Mouse (Mus musculus): ENCODE results near the gene Dhx58. TPM values are rescaled to one million over a fixed set of nuclear protein-coding genes. Genes with fewer than 3 reads are reported as not detected.

Dhx58 gene
- polyA plus RNA-seq, 1 experiment from 2014 or later = 3.4 TPM

- 59% methylated on average over 4 of the region's 4 CpGs for WGBS
- Histone ChIP-seq H3K9ac (replicated peaks; ENCODE audit: low read depth, low read length) (no peak overlapping the region), H3K36me3 (ENCODE audit: control insufficient read depth, insufficient read depth, low read length) (peaks cover 40% of the 10 kb centered on the region), H3K9me3 (ENCODE audit: control insufficient read depth, low read depth, low read length) (no peaks in the 10 kb centered on the region), H3K4me1 (ENCODE audit: control insufficient read depth, insufficient read depth, low read length) (peaks cover 14% of the 10 kb centered on the region), H3K4me3 (ENCODE audit: low read depth, low read length) (no peak overlapping the region), H3K27ac (ENCODE audit: low read length) (no peak overlapping the region; the same call in 1 of the 2 replicates), H3K27me3 (ENCODE audit: control insufficient read depth, insufficient read depth, low read length) (no peaks in the 10 kb centered on the region), H3K4me2 (replicated peaks; ENCODE audit: low read depth, low read length) (peak overlapping the region; percentile 53)
- no peak for ATAC-seq (ENCODE audit: insufficient number of reproducible peaks, insufficient read depth, low FRiP score, low read depth)
These were observed 9.1 kb upstream of the Dhx58 start for GRCm38 (mm10) chr11:100713174-100713573.

- H3K36me3 ChIP-seq (ENCODE audit: control insufficient read depth, insufficient read depth, low read length) = peaks cover 44% of the 10 kb centered on the region
- peak within 1 kb of the TSS; percentile 74 for H3K9ac ChIP-seq (replicated peaks; ENCODE audit: low read depth, low read length)
- peak; percentile 86 for ATAC-seq (ENCODE audit: insufficient number of reproducible peaks, insufficient read depth, low FRiP score, low read depth)
These were observed 7.9 kb upstream of the Dhx58 start, which contains the start of gene Kat2a for GRCm38 (mm10) chr11:100711783-100712615. Gene Kat2a (minus strand): TSS chr11:100712465.

GRCm38 (mm10) chr11:100710977-100711376, 6.9 kb upstream of the Dhx58 start:
- 70% methylated on average over 4 of the region's 4 CpGs for WGBS
- Histone ChIP-seq H3K9me3 (ENCODE audit: control insufficient read depth, low read depth, low read length) (no peaks in the 10 kb centered on the region), H3K27ac (ENCODE audit: low read length) (no peak overlapping the region), H3K4me1 (ENCODE audit: control insufficient read depth, insufficient read depth, low read length) (peaks cover 14% of the 10 kb centered on the region), H3K9ac (replicated peaks; ENCODE audit: low read depth, low read length) (no peak overlapping the region), H3K36me3 (ENCODE audit: control insufficient read depth, insufficient read depth, low read length) (peaks cover 44% of the 10 kb centered on the region), H3K4me3 (ENCODE audit: low read depth, low read length) (no peak overlapping the region), H3K4me2 (replicated peaks; ENCODE audit: low read depth, low read length) (peak overlapping the region; percentile 42; the same call in 1 of the 2 replicates), H3K27me3 (ENCODE audit: control insufficient read depth, insufficient read depth, low read length) (no peaks in the 10 kb centered on the region)
- ATAC-seq (ENCODE audit: insufficient number of reproducible peaks, insufficient read depth, low FRiP score, low read depth) = no peak

More at GRCm38 (mm10) chr11:100711783-100712615, 7.9 kb upstream of the Dhx58 start, which contains the start of gene Kat2a:
- Histone ChIP-seq H3K27me3 (ENCODE audit: control insufficient read depth, insufficient read depth, low read length) (no peaks in the 10 kb centered on the region), H3K4me1 (ENCODE audit: control insufficient read depth, insufficient read depth, low read length) (peaks cover 14% of the 10 kb centered on the region), H3K9me3 (ENCODE audit: control insufficient read depth, low read depth, low read length) (no peaks in the 10 kb centered on the region), H3K4me2 (replicated peaks; ENCODE audit: low read depth, low read length) (peak within 1 kb of the TSS; percentile 53), H3K27ac (ENCODE audit: low read length) (peak within 1 kb of the TSS; percentile 74; the same call in 1 of the 2 replicates), H3K4me3 (ENCODE audit: low read depth, low read length) (peak within 1 kb of the TSS; percentile 86)
- WGBS = 2% methylated on average over 48 of the region's 48 CpGs

GRCm38 (mm10) chr11:100710528-100710927, 6.5 kb upstream of the Dhx58 start:
- Histone ChIP-seq H3K36me3 (ENCODE audit: control insufficient read depth, insufficient read depth, low read length) (peaks cover 44% of the 10 kb centered on the region), H3K9ac (replicated peaks; ENCODE audit: low read depth, low read length) (no peak overlapping the region), H3K4me2 (replicated peaks; ENCODE audit: low read depth, low read length) (no peak overlapping the region), H3K27ac (ENCODE audit: low read length) (no peak overlapping the region), H3K9me3 (ENCODE audit: control insufficient read depth, low read depth, low read length) (no peaks in the 10 kb centered on the region), H3K4me1 (ENCODE audit: control insufficient read depth, insufficient read depth, low read length) (peaks cover 14% of the 10 kb centered on the region), H3K27me3 (ENCODE audit: control insufficient read depth, insufficient read depth, low read length) (no peaks in the 10 kb centered on the region), H3K4me3 (ENCODE audit: low read depth, low read length) (no peak overlapping the region)
- WGBS = 90% methylated on average over 15 of the region's 15 CpGs
- ATAC-seq (ENCODE audit: insufficient number of reproducible peaks, insufficient read depth, low FRiP score, low read depth) = no peak

- peaks cover 13% of the 10 kb centered on the region for H3K4me1 ChIP-seq (ENCODE audit: control insufficient read depth, insufficient read depth, low read length)
- no peak for ATAC-seq (ENCODE audit: insufficient number of reproducible peaks, insufficient read depth, low FRiP score, low read depth)
- H3K9me3 ChIP-seq (ENCODE audit: control insufficient read depth, low read depth, low read length) = no peaks in the 10 kb centered on the region
- H3K27ac ChIP-seq (ENCODE audit: low read length) = no peak overlapping the region
- H3K27me3 ChIP-seq (ENCODE audit: control insufficient read depth, insufficient read depth, low read length) = no peaks in the 10 kb centered on the region
- WGBS = 91% methylated on average over 9 of the region's 9 CpGs
- peaks cover 48% of the 10 kb centered on the region for H3K36me3 ChIP-seq (ENCODE audit: control insufficient read depth, insufficient read depth, low read length)
- H3K4me2 ChIP-seq (replicated peaks; ENCODE audit: low read depth, low read length) = no peak overlapping the region
- no peak overlapping the region for H3K9ac ChIP-seq (replicated peaks; ENCODE audit: low read depth, low read length)
- no peak overlapping the region for H3K4me3 ChIP-seq (ENCODE audit: low read depth, low read length)
These were observed 5.2 kb upstream of the Dhx58 start for GRCm38 (mm10) chr11:100709201-100709810.

GRCm38 (mm10) chr11:100705095-100705747, 1.1 kb upstream of the Dhx58 start:
- ATAC-seq (ENCODE audit: insufficient number of reproducible peaks, insufficient read depth, low FRiP score, low read depth) = no peak
- WGBS = 93% methylated on average over 23 of the region's 23 CpGs
- no peak overlapping the region for H3K9ac ChIP-seq (replicated peaks; ENCODE audit: low read depth, low read length)

GRCm38 (mm10) chr11:100703366-100703765, 705 bp downstream of the Dhx58 start:
- Histone ChIP-seq H3K27me3 (ENCODE audit: control insufficient read depth, insufficient read depth, low read length) (no peaks in the 10 kb centered on the region), H3K27ac (ENCODE audit: low read length) (no peak overlapping the region), H3K9me3 (ENCODE audit: control insufficient read depth, low read depth, low read length) (no peaks in the 10 kb centered on the region), H3K36me3 (ENCODE audit: control insufficient read depth, insufficient read depth, low read length) (peaks cover 35% of the 10 kb centered on the region), H3K4me2 (replicated peaks; ENCODE audit: low read depth, low read length) (0 out of 2 replicates have a peak overlapping the region, but pooled peaks have one; percentile 33), H3K9ac (replicated peaks; ENCODE audit: low read depth, low read length) (no peak overlapping the region), H3K4me3 (ENCODE audit: low read depth, low read length) (no peak overlapping the region), H3K4me1 (ENCODE audit: control insufficient read depth, insufficient read depth, low read length) (peaks cover 3% of the 10 kb centered on the region; the same call in 1 of the 2 replicates)
- no peak for ATAC-seq (ENCODE audit: insufficient number of reproducible peaks, insufficient read depth, low FRiP score, low read depth)
- WGBS = 60% methylated on average over 11 of the region's 11 CpGs

More at GRCm38 (mm10) chr11:100705095-100705747, 1.1 kb upstream of the Dhx58 start:
- Histone ChIP-seq H3K27me3 (ENCODE audit: control insufficient read depth, insufficient read depth, low read length) (no peaks in the 10 kb centered on the region), H3K36me3 (ENCODE audit: control insufficient read depth, insufficient read depth, low read length) (peaks cover 46% of the 10 kb centered on the region), H3K4me1 (ENCODE audit: control insufficient read depth, insufficient read depth, low read length) (peaks cover 3% of the 10 kb centered on the region; the same call in 1 of the 2 replicates), H3K4me3 (ENCODE audit: low read depth, low read length) (no peak overlapping the region), H3K27ac (ENCODE audit: low read length) (no peak overlapping the region), H3K9me3 (ENCODE audit: control insufficient read depth, low read depth, low read length) (no peaks in the 10 kb centered on the region), H3K4me2 (replicated peaks; ENCODE audit: low read depth, low read length) (no peak overlapping the region)

- no peak overlapping the region for H3K4me3 ChIP-seq (ENCODE audit: low read depth, low read length)
- ATAC-seq (ENCODE audit: insufficient number of reproducible peaks, insufficient read depth, low FRiP score, low read depth) = no peak
- WGBS = 38% methylated on average over 7 of the region's 7 CpGs
These were observed 1.2 kb downstream of the Dhx58 start for GRCm38 (mm10) chr11:100702906-100703305.

More at GRCm38 (mm10) chr11:100702906-100703305, 1.2 kb downstream of the Dhx58 start:
- Histone ChIP-seq H3K4me2 (replicated peaks; ENCODE audit: low read depth, low read length) (peak overlapping the region; percentile 33; the same call in 1 of the 2 replicates), H3K4me1 (ENCODE audit: control insufficient read depth, insufficient read depth, low read length) (peaks cover 3% of the 10 kb centered on the region; the same call in 1 of the 2 replicates), H3K9ac (replicated peaks; ENCODE audit: low read depth, low read length) (0 out of 2 replicates have a peak overlapping the region, but pooled peaks have one; percentile 2), H3K27ac (ENCODE audit: low read length) (no peak overlapping the region), H3K9me3 (ENCODE audit: control insufficient read depth, low read depth, low read length) (no peaks in the 10 kb centered on the region), H3K36me3 (ENCODE audit: control insufficient read depth, insufficient read depth, low read length) (peaks cover 30% of the 10 kb centered on the region), H3K27me3 (ENCODE audit: control insufficient read depth, insufficient read depth, low read length) (no peaks in the 10 kb centered on the region)
